Mouse (Mus musculus): ENCODE results near the gene Casp1.

GRCm38 (mm10) chr9:5298329-5299131 is at the start of gene Casp1:
- TF ChIP-seq POLR2A (IDR thresholded peaks at IDR 0.05; ENCODE audit: insufficient read depth, low read depth, low read length), result no peak
- no peak for TF ChIP-seq CTCF (IDR thresholded peaks at IDR 0.05; ENCODE audit: insufficient read depth, low read depth, low read length)
